Mouse (Mus musculus) CH12.LX (cell line): ENCODE results near the gene Grik5. TPM values are rescaled to one million over a fixed set of nuclear protein-coding genes. Genes with fewer than 3 reads are reported as not detected.
A peak's percentile ranks its signal among the peaks of the same experiment; 100 is the strongest.

ENCODE experiments used
- DNase-seq: peaks from one replicate; pipeline ENCODE4 v3.0.0-alpha.2; 2013; ENCODE audit errors: extremely low read depth
- H3K27ac ChIP-seq: 2 replicates; pipeline ENCODE4 v1.5.1; 2012; ENCODE audit warnings: low read depth, mild to moderate bottlenecking, control low read depth, moderate library complexity; ENCODE audit not compliant: insufficient read depth
- H3K27me3 ChIP-seq: replicated peaks from 2 replicates; pipeline ENCODE3; 2012; ENCODE audit warnings: inconsistent platforms
- H3K36me3 ChIP-seq, 2 experiments: replicated peaks in 1 of 2; 2 replicates each; pipeline versions ENCODE3 to v1.6.1; 2012; ENCODE audit warnings: inconsistent platforms in 1 of 2, low read length in 1 of 2, mild to moderate bottlenecking in 1 of 2, mixed read lengths in 1 of 2, moderate library complexity in 1 of 2; ENCODE audit not compliant: control insufficient read depth in 1 of 2, insufficient read depth in 1 of 2
- H3K4me1 ChIP-seq, 2 experiments: 2 replicates each; pipeline ENCODE4 v1.6.1; 2012; ENCODE audit warnings: inconsistent platforms in 1 of 2, moderate library complexity in 1 of 2; ENCODE audit not compliant: insufficient read depth in 2 of 2, control insufficient read depth in 1 of 2
- H3K4me2 ChIP-seq: 2 replicates; pipeline ENCODE4 v1.6.1; 2012; ENCODE audit warnings: low read depth, mild to moderate bottlenecking, control low read depth; ENCODE audit not compliant: poor library complexity, insufficient read depth, severe bottlenecking
- H3K4me3 ChIP-seq, 3 experiments: fragments of 150-350 bp in 1 of 3; sonication (generic) in 1 of 3; replicated peaks in 1 of 3; 2 replicates each; pipeline versions ENCODE3 to v1.5.1; 2011 to 2012; ENCODE audit warnings: low read depth in 2 of 3, low read length in 2 of 3, mild to moderate bottlenecking in 2 of 3, moderate library complexity in 2 of 3, control low read depth in 1 of 3, improper control_type of control experiment in 1 of 3, inconsistent platforms in 1 of 3, mixed read lengths in 1 of 3; ENCODE audit not compliant: poor library complexity in 1 of 3
- H3K79me2 ChIP-seq: replicated peaks from 2 replicates; pipeline ENCODE4 v1.6.1; 2012; ENCODE audit warnings: mild to moderate bottlenecking, moderate library complexity; ENCODE audit not compliant: control insufficient read depth, poor library complexity, insufficient read depth, severe bottlenecking; ENCODE audit errors: extremely low read depth
- H3K9ac ChIP-seq: 2 replicates; pipeline ENCODE4 v1.6.1; 2012; ENCODE audit warnings: low read depth, mild to moderate bottlenecking, control low read depth, moderate library complexity; ENCODE audit not compliant: insufficient read depth
- H3K9me3 ChIP-seq: replicated peaks from 2 replicates; pipeline ENCODE3; 2012; ENCODE audit warnings: low read length, inconsistent platforms, mixed read lengths
- BHLHE40 ChIP-seq: IDR thresholded peaks from 2 replicates; pipeline ENCODE4 v1.6.1; 2011; ENCODE audit warnings: mild to moderate bottlenecking, low read depth, low read length, improper control_type of control experiment
- CHD1 ChIP-seq: IDR thresholded peaks from 2 replicates; pipeline ENCODE4 v1.6.1; 2012; ENCODE audit warnings: low read depth, low read length, improper control_type of control experiment, inconsistent platforms
- CHD2 ChIP-seq: IDR thresholded peaks from 2 replicates; pipeline ENCODE4 v1.6.1; 2011; ENCODE audit warnings: low read length, improper control_type of control experiment
- CTCF ChIP-seq, 2 experiments: IDR thresholded peaks in 1 of 2; conservative IDR thresholded peaks in 1 of 2; 2 replicates each; pipeline ENCODE4 v1.5.1; 2011 to 2012; ENCODE audit warnings: low read depth in 2 of 2, low read length in 2 of 2, improper control_type of control experiment in 1 of 2, inconsistent platforms in 1 of 2, mild to moderate bottlenecking in 1 of 2, moderate library complexity in 1 of 2
- E2F4 ChIP-seq: IDR thresholded peaks from 2 replicates; pipeline ENCODE4 v1.6.1; 2011; ENCODE audit warnings: low read depth, low read length, improper control_type of control experiment; ENCODE audit not compliant: insufficient replicate concordance
- ELF1 ChIP-seq: IDR thresholded peaks from 2 replicates; pipeline ENCODE4 v1.6.1; 2014; ENCODE audit warnings: low read depth, mild to moderate bottlenecking, inconsistent platforms, low read length, improper control_type of control experiment
- EP300 ChIP-seq: IDR thresholded peaks from 2 replicates; pipeline ENCODE4 v1.6.1; 2011; ENCODE audit warnings: low read length, improper control_type of control experiment
- ETS1 ChIP-seq: conservative IDR thresholded peaks from 2 replicates; pipeline ENCODE4 v1.6.1; 2012; ENCODE audit warnings: low read depth, mild to moderate bottlenecking, inconsistent platforms, low read length, improper control_type of control experiment, moderate library complexity
- HCFC1 ChIP-seq: IDR thresholded peaks from 2 replicates; pipeline ENCODE4 v1.6.1; 2012; ENCODE audit warnings: low read depth, mild to moderate bottlenecking, inconsistent platforms, low read length, improper control_type of control experiment
- IRF4 ChIP-seq: IDR thresholded peaks from 2 replicates; pipeline ENCODE4 v1.6.1; 2014; ENCODE audit warnings: low read depth, mild to moderate bottlenecking, inconsistent platforms, low read length, improper control_type of control experiment
- JUN ChIP-seq: IDR thresholded peaks from 2 replicates; pipeline ENCODE4 v1.6.1; 2011; ENCODE audit warnings: low read depth, mild to moderate bottlenecking, low read length, improper control_type of control experiment, moderate library complexity; ENCODE audit not compliant: insufficient read depth
- JUND ChIP-seq: conservative IDR thresholded peaks from 2 replicates; pipeline ENCODE4 v1.6.1; 2011; ENCODE audit warnings: low read depth, low read length, improper control_type of control experiment
- KAT2A ChIP-seq: IDR thresholded peaks from 2 replicates; pipeline ENCODE4 v1.6.1; 2012; ENCODE audit warnings: low read length, improper control_type of control experiment, inconsistent platforms; ENCODE audit not compliant: insufficient replicate concordance
- MAFK ChIP-seq: IDR thresholded peaks from 2 replicates; pipeline ENCODE4 v1.6.1; 2011; ENCODE audit warnings: low read length, improper control_type of control experiment; ENCODE audit not compliant: insufficient replicate concordance
- MAX ChIP-seq: IDR thresholded peaks from 2 replicates; pipeline ENCODE4 v1.6.1; 2011; ENCODE audit warnings: low read length, improper control_type of control experiment
- MAZ ChIP-seq: IDR thresholded peaks from 2 replicates; pipeline ENCODE4 v1.6.1; 2012; ENCODE audit warnings: low read depth, mild to moderate bottlenecking, inconsistent platforms, low read length, improper control_type of control experiment, moderate library complexity
- MEF2A ChIP-seq: IDR thresholded peaks from 2 replicates; pipeline ENCODE4 v1.6.1; 2014; ENCODE audit warnings: low read depth, mild to moderate bottlenecking, inconsistent platforms, low read length, improper control_type of control experiment, borderline replicate concordance
- MXI1 ChIP-seq: IDR thresholded peaks from 2 replicates; pipeline ENCODE4 v1.6.1; 2011; ENCODE audit warnings: mild to moderate bottlenecking, low read depth, low read length, improper control_type of control experiment
- MYC ChIP-seq: IDR thresholded peaks from 2 replicates; pipeline ENCODE4 v1.6.1; 2011; ENCODE audit warnings: low read depth, mild to moderate bottlenecking, improper control_type of control experiment, low read length
- NELFE ChIP-seq: IDR thresholded peaks from 2 replicates; pipeline ENCODE4 v1.6.1; 2011; ENCODE audit warnings: low read depth, low read length, improper control_type of control experiment
- NRF1 ChIP-seq: IDR thresholded peaks from 2 replicates; pipeline ENCODE4 v1.6.1; 2014; ENCODE audit warnings: low read depth, mild to moderate bottlenecking, inconsistent platforms, low read length, improper control_type of control experiment, moderate library complexity
- PAX5 ChIP-seq: IDR thresholded peaks from 2 replicates; pipeline ENCODE4 v1.6.1; 2012; ENCODE audit warnings: low read length, inconsistent platforms, mixed read lengths
- POLR2A ChIP-seq: IDR thresholded peaks from 2 replicates; pipeline ENCODE4 v1.6.1; 2011; ENCODE audit warnings: low read depth, mild to moderate bottlenecking, improper control_type of control experiment, low read length
- POLR2AphosphoS2 ChIP-seq: IDR thresholded peaks from 2 replicates; pipeline ENCODE4 v1.6.1; 2011; ENCODE audit warnings: low read depth, low read length, improper control_type of control experiment
- RAD21 ChIP-seq: IDR thresholded peaks from 2 replicates; pipeline ENCODE4 v1.6.1; 2011; ENCODE audit warnings: low read depth, mild to moderate bottlenecking, low read length, improper control_type of control experiment, moderate library complexity
- RCOR1 ChIP-seq: conservative IDR thresholded peaks from 2 replicates; pipeline ENCODE4 v1.6.1; 2012; ENCODE audit warnings: low read depth, mild to moderate bottlenecking, inconsistent platforms, low read length, improper control_type of control experiment
- SIN3A ChIP-seq: IDR thresholded peaks from 2 replicates; pipeline ENCODE4 v1.6.1; 2012; ENCODE audit warnings: low read length, improper control_type of control experiment, inconsistent platforms
- SMC3 ChIP-seq: IDR thresholded peaks from 2 replicates; pipeline ENCODE4 v1.6.1; 2011; ENCODE audit warnings: low read depth, low read length, improper control_type of control experiment
- TBP ChIP-seq: conservative IDR thresholded peaks from 2 replicates; pipeline ENCODE4 v1.6.1; 2011; ENCODE audit warnings: low read depth, low read length, improper control_type of control experiment
- TCF12 ChIP-seq: IDR thresholded peaks from 2 replicates; pipeline ENCODE4 v1.6.1; 2014; ENCODE audit warnings: low read depth, mild to moderate bottlenecking, inconsistent platforms, low read length, improper control_type of control experiment
- UBTF ChIP-seq: IDR thresholded peaks from 2 replicates; pipeline ENCODE4 v1.6.1; 2012; ENCODE audit warnings: low read depth, mild to moderate bottlenecking, inconsistent platforms, low read length, improper control_type of control experiment, moderate library complexity
- USF1 ChIP-seq: IDR thresholded peaks from 2 replicates; pipeline ENCODE4 v1.6.1; 2014; ENCODE audit warnings: low read depth, mild to moderate bottlenecking, inconsistent platforms, low read length, improper control_type of control experiment
- USF2 ChIP-seq: conservative IDR thresholded peaks from 2 replicates; pipeline ENCODE4 v1.6.1; 2011; ENCODE audit warnings: low read depth, low read length, improper control_type of control experiment
- ZC3H11A ChIP-seq: IDR thresholded peaks from 2 replicates; pipeline ENCODE4 v1.6.1; 2012; ENCODE audit warnings: low read depth, mild to moderate bottlenecking, inconsistent platforms, low read length, improper control_type of control experiment
- ZKSCAN1 ChIP-seq: IDR thresholded peaks from 2 replicates; pipeline ENCODE4 v1.6.1; 2012; ENCODE audit warnings: low read depth, inconsistent platforms, low read length, improper control_type of control experiment, borderline replicate concordance
- ZMIZ1 ChIP-seq: IDR thresholded peaks from 2 replicates; pipeline ENCODE4 v1.6.1; 2012; ENCODE audit warnings: low read depth, mild to moderate bottlenecking, inconsistent platforms, low read length, improper control_type of control experiment
- ZNF384 ChIP-seq: IDR thresholded peaks from 2 replicates; pipeline ENCODE4 v1.6.1; 2012; ENCODE audit warnings: low read depth, low read length, improper control_type of control experiment, inconsistent platforms
- dilution Hi-C: fragments of 300-500 bp; cut with MboI; formaldehyde crosslinking; loops from 2 replicates; pipeline ENCODE4 v1.14.3; 2020; ENCODE audit warnings: low sequenced_read_pairs; ENCODE audit not compliant: extremely low pct_unique_long_range_greater_than_20kb, extremely low pct_ligation_motif_present
- in situ Hi-C: fragments of 300-500 bp; cut with MboI; formaldehyde crosslinking; loops from 3 replicates; pipeline ENCODE4 v1.14.3; 2019; ENCODE audit warnings: low sequenced_read_pairs, low pct_ligation_motif_present, low pct_unique_long_range_greater_than_20kb, mixed read lengths
- polyA plus RNA-seq: library from polyadenylated mRNA; unstranded; fragments of >175 nt; gene quantifications from 2 replicates; pipeline ENCODE4 v1.2.1, GENCODE M21; 2012; ENCODE audit warnings: low read depth; ENCODE audit not compliant: insufficient read length
- total RNA-seq, 2 experiments: library from RNA; depleted of rRNA; stranded (reverse); fragments of 300-350 nt in 1 of 2; fragments of >200 nt in 1 of 2; gene quantifications; 2 replicates each; pipeline ENCODE4 v1.2.3; 2012 to 2014

Gene Grik5
- total and polyA plus RNA-seq, 3 experiments = 1.0 to 2.1 (median 1.5) TPM

DNA sequence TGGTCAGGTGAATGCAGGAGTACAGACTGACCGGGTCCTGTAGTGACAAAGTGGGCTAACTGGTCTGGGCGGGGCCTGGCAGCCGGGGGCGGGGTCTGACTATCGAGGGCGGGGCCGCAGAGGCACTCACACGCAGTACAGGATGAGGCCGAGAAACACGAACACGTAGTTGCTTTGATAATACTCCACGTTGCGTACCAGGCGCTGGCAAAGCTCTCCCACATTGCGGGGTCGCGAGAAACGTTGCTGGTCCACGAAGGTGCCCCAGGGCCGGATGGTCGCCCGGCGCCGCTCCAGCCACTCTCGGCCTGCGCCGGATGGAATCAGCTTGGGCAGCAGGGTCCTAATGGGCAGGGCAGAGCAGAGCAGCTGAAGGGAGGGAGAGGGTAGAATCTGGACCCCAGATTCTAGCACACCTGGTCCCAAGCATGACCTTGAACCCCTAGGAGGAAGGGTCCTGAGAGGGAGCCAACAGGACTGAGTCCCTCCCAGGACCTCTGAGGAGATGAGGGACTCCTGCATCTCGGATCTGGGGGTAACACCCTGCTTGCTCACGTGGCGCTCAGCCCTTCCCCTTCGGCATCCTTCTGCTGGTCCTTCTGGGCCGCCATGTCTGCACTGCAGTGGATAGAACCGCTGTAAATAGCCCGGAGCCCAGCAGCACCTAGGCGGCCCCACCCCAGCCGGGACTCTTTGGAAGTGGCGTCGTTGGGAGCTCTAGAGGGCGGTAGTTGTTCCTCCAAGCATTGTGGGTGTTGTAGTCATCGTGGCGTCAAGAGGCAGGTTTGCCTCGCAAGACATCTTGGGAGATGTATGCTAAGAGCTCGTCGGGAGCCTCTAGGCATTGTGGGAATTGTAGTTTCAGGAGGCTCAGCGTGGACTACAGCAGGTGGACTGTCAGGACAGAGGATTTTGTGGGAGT, 99.9 kb downstream of the Grik5 start, which contains the start of gene Rabac1:
Gene Rabac1, minus strand, starts transcription at position 783 of the 922 bp plus-strand sequence.
- Histone ChIP-seq H3K27me3 (peaks cover 16% of the 10 kb centered on the region), H3K4me3 (peak within 1 kb of the TSS; percentile 62 to 87 (median 81)), H3K79me2 (no peaks in the 10 kb centered on the region), H3K9ac (peak within 1 kb of the TSS; percentile 67), H3K9me3 (no peaks in the 10 kb centered on the region), H3K27ac (peak within 1 kb of the TSS; percentile 23; the same call in 1 of the 2 replicates), H3K4me1 (peaks cover 5 to 27% of the 10 kb centered on the region in 2 experiments; a peak in 3 of 4 replicates), H3K36me3 (peaks cover 0 to 17% of the 10 kb centered on the region in 2 experiments), H3K4me2 (peak within 1 kb of the TSS; percentile 76)
- dilution Hi-C loops (no loop called here), in situ Hi-C loops (no loop called here)
- peak; percentile 97 for DNase-seq
- TF ChIP-seq PAX5 = no peak
- peak; percentile 50 for TF ChIP-seq NELFE
- no peak for TF ChIP-seq UBTF
- no peak for TF ChIP-seq POLR2AphosphoS2
- TF ChIP-seq E2F4 = no peak
- peak; percentile 39 for TF ChIP-seq SIN3A
- TF ChIP-seq EP300 = no peak
- TF ChIP-seq SMC3 = no peak
- no peak for TF ChIP-seq CHD1
- TF ChIP-seq MYC = peak; percentile 78; the same call in 1 of the 2 replicates
- peak; percentile 97 for TF ChIP-seq HCFC1
- no peak for TF ChIP-seq ZC3H11A
- TF ChIP-seq BHLHE40 = 0 out of 2 replicates have a peak, but pooled peaks have one; percentile 3
- no peak for TF ChIP-seq RAD21
- peak; percentile 22; the same call in 1 of the 2 replicates for TF ChIP-seq MXI1
- peak; percentile 42; the same call in 1 of the 2 replicates for TF ChIP-seq MAX
- no peak for TF ChIP-seq ZMIZ1
- no peak for TF ChIP-seq MEF2A
- peak; percentile 66; the same call in 1 of the 2 replicates for TF ChIP-seq POLR2A
- no peak for TF ChIP-seq MAFK
- TF ChIP-seq CTCF (conservative IDR thresholded peaks at IDR 0.05 in 1 of 2, IDR thresholded peaks at IDR 0.05 in 1 of 2; ENCODE audit: low read depth in 2 of 2, low read length in 2 of 2) = peak in 1 of 2 experiments; percentile 58; a peak in 2 of 4 replicates
- no peak for TF ChIP-seq USF1
- no peak for TF ChIP-seq RCOR1
- no peak for TF ChIP-seq ZKSCAN1
- TF ChIP-seq IRF4 = peak; percentile 69; the same call in 1 of the 2 replicates
- TF ChIP-seq ETS1 = no peak
- TF ChIP-seq KAT2A = peak; percentile 99
- TF ChIP-seq TCF12 = peak; percentile 56; the same call in 1 of the 2 replicates
- TF ChIP-seq USF2 = no peak
- TF ChIP-seq CHD2 = no peak
- TF ChIP-seq TBP = peak; percentile 65; the same call in 1 of the 2 replicates
- 0 out of 2 replicates have a peak, but pooled peaks have one; percentile 34 for TF ChIP-seq NRF1
- no peak for TF ChIP-seq JUN
- 0 out of 2 replicates have a peak, but pooled peaks have one; percentile 32 for TF ChIP-seq MAZ
- no peak for TF ChIP-seq ZNF384
- TF ChIP-seq JUND = no peak
- TF ChIP-seq ELF1 = peak; percentile 86
